17 mouse cellular contexts compared by ENCODE assay signal in genomic region chr4:124530596-124530995, GRCm38 (mm10).
"Had no signal": no experiment of that assay in that cellular context is flagged by ENCODE, and none has a peak within 500 bp of the region (broad histone marks: within the 10 kb centered on the region; RNA-seq: fewer than 3 reads in every experiment).

No protein-coding gene starts in this region.

- ATAC-seq: liver, embryonic 12.5 days; lung, postnatal 0 days; midbrain, embryonic 16.5 days had no signal

- H3K27ac ChIP-seq: liver, embryonic 12.5 days; liver, embryonic 14.5 days; midbrain, embryonic 10.5 days; midbrain, embryonic 12.5 days had no signal

- H3K36me3 ChIP-seq: liver, embryonic 12.5 days; midbrain, embryonic 10.5 days; midbrain, embryonic 12.5 days had no signal

- H3K9ac ChIP-seq: liver, embryonic 12.5 days; liver, embryonic 14.5 days; midbrain, embryonic 12.5 days had no signal

- H3K4me2 ChIP-seq: liver, embryonic 12.5 days; midbrain, embryonic 12.5 days had no signal

- H3K4me1 ChIP-seq: liver, embryonic 12.5 days had no signal

- H3K9me3 ChIP-seq: liver, embryonic 12.5 days; midbrain, embryonic 10.5 days; midbrain, embryonic 12.5 days had no signal

- H3K4me3 ChIP-seq: liver, embryonic 12.5 days; midbrain, embryonic 10.5 days; midbrain, embryonic 12.5 days; myocyte had no signal

- DNase-seq: lung, adult 2 months; midbrain, embryonic 14.5 days; retina, postnatal 1 day; right cerebral cortex, adult 18-20 months; right cerebral cortex, postnatal 25 days; right cerebral cortex, postnatal 4 days; spleen, adult 18-20 months; thymus, adult 18-20 months; thymus, postnatal 14 days; thymus, postnatal 36 days had no signal
